Mouse (Mus musculus) liver, embryonic 18 days (tissue): ENCODE measurements around the gene Habp4. TPM values are rescaled to one million over a fixed set of nuclear protein-coding genes. Genes with fewer than 3 reads are reported as not detected.

Experiments
- polyA plus RNA-seq: library from polyadenylated mRNA; depleted of rRNA; stranded (reverse); fragments of >200 nt; gene quantifications from 2 replicates; pipeline ENCODE4 v1.2.3, GENCODE M21; 2012; rRNA removed

Gene Habp4
- polyA plus RNA-seq: 15.3 and 15.4 TPM in 2 replicates

DNA sequence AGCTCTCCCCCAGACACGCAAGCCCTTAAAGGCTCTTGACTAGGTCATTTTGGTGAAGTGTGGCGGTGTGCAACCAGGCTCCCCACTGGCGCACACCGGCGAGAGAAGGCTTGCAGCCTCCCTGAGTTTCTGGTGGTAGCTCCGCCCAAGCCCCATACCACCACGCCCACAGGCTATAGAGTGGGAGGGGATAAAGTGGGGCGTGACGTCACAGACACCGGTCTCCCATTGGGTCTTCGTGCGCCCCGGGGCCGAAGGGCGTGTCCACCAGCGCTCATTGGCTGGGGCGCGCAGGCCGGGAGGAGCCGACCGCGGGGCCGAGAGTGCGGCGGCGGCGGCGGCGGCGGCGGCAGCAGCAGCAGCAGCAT is at the start of gene Habp4:
Habp4 (plus strand) TSS at position 277 of the 368 bp plus-strand sequence.

DNA sequence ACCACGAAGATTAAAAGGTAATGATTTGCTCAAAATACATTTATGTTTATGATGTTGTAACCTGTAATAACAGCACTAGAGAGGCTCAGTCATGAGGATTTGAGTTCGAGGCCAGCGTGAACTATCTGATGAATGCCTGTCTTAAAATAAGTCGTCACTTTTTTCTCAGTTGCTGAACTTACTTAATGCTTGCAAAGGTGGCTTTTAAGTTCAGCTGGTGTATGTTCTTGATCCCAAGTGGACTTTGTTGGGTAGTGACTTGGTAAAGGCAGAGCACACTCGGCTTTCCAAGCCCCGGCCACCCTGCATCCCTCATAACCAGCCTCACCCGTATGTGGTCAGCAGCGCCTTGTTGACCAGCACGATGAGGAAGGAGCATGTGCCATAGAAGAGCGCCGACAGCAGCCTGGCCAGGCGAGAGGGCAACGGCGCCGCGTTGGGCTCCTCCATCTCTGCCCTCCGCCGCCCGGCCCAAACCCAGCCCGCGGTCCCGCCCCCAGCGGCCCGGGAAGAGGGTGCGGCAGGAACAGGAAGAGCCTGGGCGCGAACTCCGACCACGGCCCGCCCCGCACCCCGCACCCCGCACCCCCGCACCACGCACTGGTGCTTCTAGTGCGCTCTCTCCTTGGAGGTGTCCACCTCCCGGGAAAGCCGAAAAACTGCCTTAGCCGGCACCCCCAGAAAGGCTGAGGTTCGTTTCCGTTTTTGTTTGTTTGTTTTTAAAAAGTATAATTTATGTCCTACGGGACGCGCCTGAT is 32.6 kb upstream of the Habp4 start, which contains the start of gene Slc35d2:
Slc35d2 (minus strand) TSS at position 511 of the 758 bp plus-strand sequence.

GRCm38 (mm10) chr13:64153083-64153682 is 8.4 kb upstream of the Habp4 start, which contains the start of gene Zfp367:
Zfp367 (minus strand) TSS chr13:64153202.

Other genes with a start within 250 kb of the Habp4 start
- 0.05 TPM in 1 of 2 replicates, not detected in the other for gene Hsd17b3, start 72.6 kb upstream of the Habp4 start, polyA plus RNA-seq
- gene Slc35d2, start 32.5 kb upstream of the Habp4 start, polyA plus RNA-seq: 5.6 and 6.2 TPM in 2 replicates
- gene Zfp367, start 8.6 kb upstream of the Habp4 start, polyA plus RNA-seq: 9.1 and 9.6 TPM in 2 replicates
- 5.6 TPM in 2 replicates for gene Cdc14b, start 113.5 kb downstream of the Habp4 start, polyA plus RNA-seq
- gene Aaed1, start 150.9 kb downstream of the Habp4 start, polyA plus RNA-seq: 14.7 and 15.6 TPM in 2 replicates
- 301 and 402 TPM in 2 replicates for gene Ctsl, start 209.1 kb downstream of the Habp4 start, polyA plus RNA-seq